Mouse (Mus musculus) mouse embryonic stem cell (cell line): Measurements from ENCODE around the gene Ifit2.

Source experiments
- in situ Hi-C, 2 experiments: fragments of 300-500 bp; cut with MboI; formaldehyde crosslinking; loops; 1 replicate in 1 of 2; 3 replicates in 1 of 2; pipeline ENCODE4 v1.14.3; 2019 to 2020; ENCODE audit warnings: low sequenced_read_pairs in 2 of 2, low pct_unique_long_range_greater_than_20kb in 1 of 2, mixed read lengths in 1 of 2; ENCODE audit not compliant: unreplicated experiment in 1 of 2

Ifit2 gene

DNA sequence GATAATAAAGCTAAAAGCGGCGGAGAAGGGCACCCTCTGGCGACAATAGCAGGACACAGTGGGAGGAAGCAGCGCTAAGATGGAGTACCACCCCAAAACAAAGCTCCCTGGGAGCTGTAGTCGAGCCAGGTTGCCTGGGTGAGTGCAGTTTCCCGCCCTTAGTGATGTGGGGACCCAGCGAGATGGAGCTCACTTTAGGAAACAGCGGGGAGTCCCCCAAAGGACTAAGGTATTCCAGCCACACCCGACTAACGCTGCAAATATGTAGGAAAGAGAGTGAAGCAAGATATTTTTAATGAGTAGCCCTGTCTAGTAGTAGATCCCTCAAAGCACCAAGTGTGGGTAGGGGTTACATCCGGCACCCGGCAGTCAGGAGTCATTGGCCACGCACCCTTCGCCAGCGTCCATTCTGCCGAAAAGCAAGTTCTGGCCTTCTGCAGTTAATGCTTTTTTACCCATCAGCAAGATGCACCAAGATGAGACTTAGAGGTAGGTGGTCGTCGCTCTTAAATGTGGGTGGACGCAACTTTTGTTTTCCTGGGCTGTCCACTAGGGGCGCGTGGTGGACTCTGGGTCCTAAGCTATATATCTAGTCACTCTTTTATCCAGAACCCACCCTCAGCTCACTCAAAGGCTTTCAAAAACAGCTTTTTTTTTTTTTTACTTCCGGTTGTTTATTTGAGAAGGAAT is at the start of gene Ifit2:
Gene Ifit2, plus strand, starts transcription at position 161 of the 690 bp plus-strand sequence.
- in situ Hi-C loops: no loop called here

DNA sequence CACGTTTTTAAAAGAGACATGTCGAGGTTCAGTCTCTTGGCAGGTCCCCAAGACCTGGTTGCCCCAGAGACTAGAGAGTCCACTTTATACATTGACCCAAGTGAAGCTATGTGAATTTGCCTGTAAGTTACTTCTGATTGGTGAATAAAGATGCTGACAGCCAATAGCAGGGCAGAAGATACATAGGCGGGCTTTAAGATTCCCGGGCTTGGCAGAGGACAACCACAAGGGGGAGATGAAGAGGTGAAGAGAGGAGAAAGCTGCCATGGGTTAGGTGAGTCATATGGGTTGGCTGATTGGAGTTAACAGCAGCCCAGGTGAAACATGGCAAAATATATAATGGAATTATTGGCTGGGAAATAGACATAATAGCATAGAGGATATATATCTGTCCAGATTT is 49.7 kb upstream of the Ifit2 start:
- in situ Hi-C loops: loop anchor here in 1 of 2 experiments (25.0 kb wide), 1 partner anchor 162 kb away; no protein-coding TSS in a partner anchor

DNA sequence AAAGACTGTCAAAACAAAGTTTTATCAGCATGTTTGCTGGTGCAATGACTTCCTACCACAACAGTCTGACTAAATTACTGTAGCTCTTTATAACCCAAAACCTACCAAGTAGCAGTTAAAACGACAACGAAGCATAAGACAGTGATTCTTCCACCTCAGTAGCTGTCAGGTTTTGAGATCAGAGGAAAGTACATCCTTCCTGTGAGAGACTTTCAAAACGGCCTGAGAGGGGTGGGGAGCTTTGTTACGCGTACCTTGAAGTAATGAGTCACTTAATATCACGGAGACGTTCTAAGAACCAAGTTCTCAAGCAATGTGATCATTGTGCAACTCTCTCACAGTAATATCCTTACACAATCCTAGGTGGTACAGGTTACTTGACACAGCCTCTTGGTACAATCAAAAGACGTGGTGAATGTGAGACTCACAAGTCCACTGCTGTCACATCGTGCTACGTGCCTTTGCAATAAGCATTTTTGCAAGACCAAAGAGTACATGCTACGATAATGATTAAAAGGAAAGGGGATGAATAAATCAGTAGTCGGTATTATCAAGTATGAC is 45.3 kb upstream of the Ifit2 start:
- in situ Hi-C loops: loop anchor here in 1 of 2 experiments (25.0 kb wide), 1 partner anchor 157 kb away; no protein-coding TSS in a partner anchor

DNA sequence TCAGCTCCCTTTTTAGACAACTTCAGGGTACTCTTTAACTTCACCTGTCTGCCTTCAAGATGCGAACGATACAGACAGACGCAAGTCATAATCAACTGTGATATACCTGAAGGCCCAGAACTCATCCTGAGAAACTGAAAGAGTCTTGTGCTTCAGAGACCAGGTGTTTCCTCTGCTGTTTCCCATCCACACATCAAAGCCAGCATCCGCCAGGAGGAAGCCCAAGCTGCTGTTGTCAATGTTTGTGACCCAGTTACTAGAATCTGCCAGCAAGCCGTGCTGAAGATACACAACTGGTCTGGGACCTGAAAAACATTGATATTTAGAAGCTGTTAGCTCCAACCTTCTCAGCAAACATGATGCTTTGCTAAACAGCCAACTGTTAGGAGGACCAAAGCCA is 39.8 kb upstream of the Ifit2 start:
- in situ Hi-C loops: loop anchor here in 1 of 2 experiments (25.0 kb wide), 1 partner anchor 152 kb away; no protein-coding TSS in a partner anchor

DNA sequence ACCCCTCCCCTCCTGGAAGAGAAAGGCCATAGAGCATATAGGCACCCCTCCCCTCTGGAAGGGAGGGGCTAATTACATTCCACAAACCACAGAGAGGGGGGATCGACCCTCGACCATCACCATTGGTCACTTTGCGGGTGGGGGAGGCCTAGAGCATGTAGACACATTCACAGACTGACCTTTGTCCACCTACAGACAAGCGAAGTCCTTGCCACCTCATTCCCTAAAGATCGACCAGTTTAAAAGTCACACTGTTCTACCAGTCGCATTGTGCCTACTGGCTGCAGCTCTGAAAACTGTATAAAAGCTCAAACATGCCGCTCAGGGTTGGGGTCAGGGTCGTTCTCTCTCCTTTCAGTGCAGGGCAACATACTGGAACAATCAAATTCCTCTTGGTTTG is 39.0 kb upstream of the Ifit2 start:
- in situ Hi-C loops: loop anchor here in 1 of 2 experiments (25.0 kb wide), 1 partner anchor 151 kb away; no protein-coding TSS in a partner anchor

DNA sequence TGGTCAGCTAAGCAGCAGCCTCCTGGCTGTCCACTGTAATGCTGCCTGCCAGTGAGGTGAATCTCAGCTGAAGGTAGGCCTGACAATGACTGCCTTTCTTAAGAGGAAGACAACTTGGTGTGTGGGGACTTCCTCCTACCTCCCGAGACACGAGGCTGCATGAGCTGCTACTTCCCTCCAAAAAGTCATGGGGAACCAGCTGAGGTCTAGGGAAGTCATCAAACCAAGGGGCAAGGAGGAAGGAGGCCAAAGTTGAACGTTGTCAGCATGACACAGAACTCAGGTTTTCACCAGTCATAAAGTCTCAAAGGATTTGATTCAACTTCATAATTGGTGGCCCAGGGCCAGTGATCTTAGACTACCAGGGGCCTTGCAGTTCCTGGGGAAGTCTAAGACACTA is 34.8 kb upstream of the Ifit2 start:
- in situ Hi-C loops: loop anchor here in 1 of 2 experiments (25.0 kb wide), 1 partner anchor 147 kb away; no protein-coding TSS in a partner anchor

DNA sequence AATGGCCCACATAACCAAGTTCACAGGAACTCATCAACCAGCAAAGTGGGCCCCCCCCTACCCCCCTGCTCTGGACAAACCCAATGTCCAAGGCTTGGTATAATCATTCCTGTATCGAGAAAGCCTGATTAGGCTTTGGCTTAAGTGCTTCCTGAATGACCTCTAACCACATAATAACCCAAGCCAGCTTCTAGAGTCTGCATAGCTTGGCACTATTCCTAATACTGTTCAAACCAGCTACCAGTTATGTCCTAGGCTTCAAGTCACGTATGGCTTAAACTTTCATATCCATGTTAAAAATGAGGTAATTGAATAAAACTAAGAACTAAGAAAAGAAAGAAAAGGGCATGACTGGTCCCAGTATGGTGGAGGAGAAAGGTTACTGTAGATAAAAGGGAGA is 34.1 kb upstream of the Ifit2 start:
- in situ Hi-C loops: loop anchor here in 1 of 2 experiments (25.0 kb wide), 1 partner anchor 146 kb away; no protein-coding TSS in a partner anchor

DNA sequence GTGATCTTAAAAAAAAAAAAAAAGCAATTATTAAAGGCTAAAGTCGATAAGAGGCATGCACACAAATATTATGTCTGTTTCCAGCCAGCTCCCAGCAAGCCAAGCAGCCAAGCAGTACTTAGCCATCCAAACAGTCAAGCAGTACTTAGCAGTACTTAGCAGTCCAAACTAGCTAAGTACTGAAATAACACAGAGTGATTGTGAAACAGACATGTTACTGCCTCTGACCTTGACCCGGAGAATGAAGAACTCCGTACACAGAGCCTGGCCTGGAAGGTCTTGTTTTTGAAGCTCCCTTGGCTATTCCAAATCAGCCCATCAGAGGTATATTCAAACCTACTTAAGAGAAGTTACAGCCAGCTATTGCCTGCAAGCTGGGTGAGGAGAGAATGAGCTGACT is 33.3 kb upstream of the Ifit2 start:
- in situ Hi-C loops: loop anchor here in 1 of 2 experiments (25.0 kb wide), 1 partner anchor 145 kb away; no protein-coding TSS in a partner anchor

DNA sequence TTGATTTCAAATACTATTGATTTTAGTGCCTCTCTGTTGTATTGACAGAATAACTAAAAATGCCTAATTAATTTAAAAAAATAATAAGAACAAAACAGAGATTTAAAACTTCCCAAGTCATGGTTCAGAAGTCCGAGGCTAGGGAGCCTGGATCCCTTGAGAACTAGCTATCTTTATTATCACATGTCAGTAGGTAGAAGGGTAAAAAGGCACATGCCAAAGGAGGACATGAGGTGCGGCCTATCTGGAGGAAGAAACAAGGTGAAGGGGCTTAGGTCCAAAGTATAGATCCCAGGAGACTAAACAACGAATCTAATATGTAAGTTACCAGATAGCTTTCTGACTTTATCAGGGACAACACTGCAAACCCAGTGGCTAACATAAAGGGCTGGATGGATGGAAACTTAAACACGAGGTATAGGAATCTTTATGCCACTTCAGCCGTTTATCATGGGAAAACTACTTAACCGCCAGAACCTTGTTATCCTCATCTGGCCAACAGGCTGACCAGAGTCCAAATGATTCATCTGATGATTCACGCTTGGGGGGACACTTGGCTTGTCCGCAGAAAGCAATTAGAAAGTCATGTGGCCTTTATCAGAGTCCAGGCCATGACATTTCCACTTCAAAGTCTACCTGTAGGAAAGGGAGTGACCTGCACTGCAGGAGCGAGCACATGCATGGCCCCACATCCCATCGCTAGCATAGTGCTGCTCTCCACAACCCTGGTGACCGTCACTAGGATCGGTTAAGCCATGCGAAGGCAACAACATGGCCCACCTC is 32.5 kb upstream of the Ifit2 start:
- in situ Hi-C loops: loop anchor here in 1 of 2 experiments (25.0 kb wide), 1 partner anchor 144 kb away; no protein-coding TSS in a partner anchor

DNA sequence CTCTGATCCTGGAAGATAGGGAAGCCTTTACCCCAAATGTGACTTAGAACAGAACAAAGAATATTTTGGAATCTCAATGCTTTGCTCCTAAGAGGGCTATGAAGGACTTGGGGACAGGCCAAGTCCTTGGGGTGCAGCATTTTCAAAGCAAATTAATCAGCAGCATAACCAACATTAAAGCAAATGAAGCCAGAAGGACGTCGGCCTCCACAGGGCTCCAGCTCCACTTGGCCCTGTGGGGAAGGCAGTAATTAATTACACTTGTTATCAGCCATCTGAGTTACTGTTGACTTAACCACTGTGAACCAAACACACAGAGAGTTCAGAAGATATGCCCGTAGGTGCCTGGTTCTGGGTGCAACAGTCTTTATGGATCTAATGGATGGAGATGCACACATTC is 31.7 kb upstream of the Ifit2 start:
- in situ Hi-C loops: loop anchor here in 1 of 2 experiments (25.0 kb wide), 1 partner anchor 144 kb away; no protein-coding TSS in a partner anchor

DNA sequence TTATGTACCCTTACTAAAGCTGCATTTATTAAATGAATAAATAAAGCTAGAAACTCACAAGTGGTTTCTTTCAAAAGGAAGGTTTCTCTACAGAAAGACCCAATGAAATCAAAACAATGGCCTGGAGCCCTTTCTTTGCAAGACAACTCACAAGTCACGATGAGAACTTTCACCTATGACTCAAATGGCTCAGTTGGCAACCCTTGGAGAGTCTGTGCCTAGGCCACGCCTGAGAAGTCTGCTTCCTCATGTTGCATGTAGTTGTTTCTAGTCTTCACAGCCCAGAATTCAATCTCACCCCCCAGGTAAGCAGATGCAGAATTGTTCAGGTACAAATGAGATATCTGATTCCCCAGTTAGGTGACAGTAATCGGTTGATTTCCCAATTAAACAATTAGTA is 30.8 kb upstream of the Ifit2 start:
- in situ Hi-C loops: loop anchor here in 1 of 2 experiments (25.0 kb wide), 1 partner anchor 143 kb away; no protein-coding TSS in a partner anchor

DNA sequence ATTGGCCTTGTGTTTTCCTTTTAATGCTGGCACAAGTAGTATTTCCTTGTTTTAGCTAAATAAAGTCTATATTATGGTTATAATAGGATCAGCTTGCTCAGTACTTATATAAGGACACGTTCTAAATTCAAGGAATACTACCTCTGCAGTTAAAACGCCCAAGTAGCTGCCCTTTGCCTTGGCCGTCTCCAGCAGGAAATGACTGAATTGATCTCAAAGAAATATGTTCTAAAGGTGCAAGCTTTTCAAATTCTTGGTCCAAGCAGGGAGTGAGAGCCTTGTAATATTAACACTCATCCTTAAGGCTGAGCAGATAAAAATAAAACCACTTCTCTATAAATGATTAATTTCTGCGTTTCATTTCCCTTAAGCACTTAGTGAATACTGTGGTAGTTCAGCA is 30.4 kb upstream of the Ifit2 start:
- in situ Hi-C loops: loop anchor here in 1 of 2 experiments (25.0 kb wide), 1 partner anchor 142 kb away; no protein-coding TSS in a partner anchor

DNA sequence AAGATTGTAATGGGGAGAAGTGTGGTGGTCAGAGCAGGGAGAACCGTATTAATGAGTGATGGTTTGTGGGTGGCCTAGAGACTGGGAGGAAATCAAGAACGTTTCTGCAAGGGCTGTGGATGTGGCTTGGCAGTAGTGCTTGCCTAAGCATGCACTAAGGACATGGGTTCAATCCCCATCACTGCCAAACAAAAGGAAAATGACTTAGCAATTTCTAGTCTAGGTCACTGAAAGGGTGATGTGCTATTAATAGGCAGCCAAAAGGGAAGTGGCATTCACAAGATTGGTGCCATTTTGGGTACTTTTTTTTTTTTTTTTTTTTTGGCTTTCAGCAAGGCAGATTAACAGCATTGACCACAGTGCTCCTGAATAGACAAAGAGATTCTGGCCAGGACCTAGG is 29.1 kb upstream of the Ifit2 start:
- in situ Hi-C loops: loop anchor here in 1 of 2 experiments (25.0 kb wide), 1 partner anchor 141 kb away; no protein-coding TSS in a partner anchor

DNA sequence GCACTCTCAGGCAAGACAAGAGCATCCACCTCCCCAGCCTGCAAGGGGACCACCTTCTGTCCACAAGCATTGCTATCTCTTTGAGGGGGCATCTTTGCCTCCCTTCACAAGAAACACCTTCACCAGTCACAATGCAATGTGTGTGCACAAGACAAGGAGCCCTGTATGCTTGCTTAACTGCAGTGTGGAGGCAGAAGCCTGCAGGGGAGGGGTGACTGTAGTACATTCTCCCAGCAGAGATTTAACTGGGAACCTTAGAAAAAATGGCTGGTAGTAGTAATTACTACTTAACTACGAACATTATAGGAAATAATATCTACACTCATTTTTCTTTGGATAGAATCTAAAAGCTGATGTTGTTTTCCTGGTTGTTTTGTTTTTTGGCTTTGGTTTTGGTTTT is 28.5 kb upstream of the Ifit2 start:
- in situ Hi-C loops: loop anchor here in 1 of 2 experiments (25.0 kb wide), 1 partner anchor 140 kb away; no protein-coding TSS in a partner anchor

DNA sequence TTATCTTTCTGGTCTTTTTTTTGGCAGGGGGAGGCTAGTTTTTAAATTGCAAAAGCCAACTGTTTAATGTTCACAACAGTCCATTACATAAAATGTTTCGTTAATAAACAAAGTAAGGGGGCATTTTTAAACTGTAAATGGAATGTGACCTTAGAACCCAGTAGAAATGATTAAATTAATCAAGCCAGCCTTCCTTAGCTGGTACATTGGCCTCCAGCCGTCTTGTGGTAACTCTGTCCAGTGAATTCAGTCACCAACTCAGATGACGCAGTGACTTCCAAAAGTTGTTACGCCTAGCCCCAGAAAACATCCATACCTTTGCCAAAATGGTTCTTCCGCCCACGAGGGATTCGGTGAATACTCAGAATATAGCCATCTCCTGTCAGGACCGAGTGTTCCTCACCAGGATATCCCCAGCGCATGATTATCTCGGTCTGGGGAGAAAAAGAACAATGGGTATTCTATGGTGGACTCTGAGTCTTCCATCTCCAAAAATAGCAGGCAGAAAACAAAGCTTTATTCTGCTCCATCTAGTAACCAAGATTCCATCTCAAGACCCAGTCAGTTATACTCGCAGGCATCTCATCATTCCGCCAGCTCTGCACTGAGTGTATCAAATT is 27.3 kb upstream of the Ifit2 start:
- in situ Hi-C loops: loop anchor here in 1 of 2 experiments (25.0 kb wide), 1 partner anchor 139 kb away; no protein-coding TSS in a partner anchor

DNA sequence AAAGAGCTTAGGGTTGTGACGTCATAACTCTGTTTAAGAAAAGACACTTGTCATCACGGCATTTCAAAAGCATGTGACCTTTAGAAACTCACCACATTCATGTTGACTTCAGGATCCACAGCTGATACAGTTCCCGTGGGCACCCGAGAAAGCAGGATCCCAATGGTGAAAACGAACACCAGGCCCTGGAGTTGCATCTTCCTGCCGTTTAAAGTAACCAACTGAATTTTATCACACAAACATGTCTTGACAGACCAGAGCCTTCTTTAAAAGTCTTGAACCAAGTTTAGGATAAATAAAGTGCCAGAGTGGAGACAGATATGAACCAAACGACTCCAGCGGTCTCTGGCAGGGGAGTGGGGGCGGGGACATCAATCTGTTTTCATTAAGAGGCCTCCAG is 25.8 kb upstream of the Ifit2 start:
- in situ Hi-C loops: loop anchor here in 1 of 2 experiments (25.0 kb wide), 1 partner anchor 138 kb away; no protein-coding TSS in a partner anchor

DNA sequence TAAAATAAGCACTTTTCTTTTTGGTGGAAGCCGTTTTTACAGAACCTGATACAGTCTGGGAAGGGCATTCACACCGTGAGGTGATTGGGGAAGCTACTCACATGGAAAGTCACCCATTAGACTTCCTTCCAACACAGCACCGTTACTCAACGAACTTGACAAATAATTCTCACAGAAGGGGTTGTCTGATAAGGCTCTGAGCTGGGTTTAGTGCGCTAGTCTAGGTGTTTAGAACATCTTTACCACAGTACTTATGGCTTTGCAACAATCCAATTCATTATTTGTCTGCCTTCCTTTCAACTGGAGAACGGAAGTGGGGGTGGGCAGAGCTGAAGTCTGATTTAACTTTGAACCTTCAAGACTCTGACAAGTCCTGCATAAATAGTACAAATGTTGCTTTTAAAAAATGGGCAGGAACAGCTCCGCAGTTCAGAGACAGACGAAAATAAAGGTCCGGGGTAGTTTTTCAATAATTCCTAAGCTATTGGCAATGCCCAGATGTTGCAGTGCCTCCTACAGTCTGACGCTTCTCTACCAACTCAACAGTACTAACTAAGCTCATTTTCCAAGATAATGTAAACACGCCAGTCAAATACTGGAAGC is 24.1 kb upstream of the Ifit2 start:
- in situ Hi-C loops: no loop called here
